Mouse (Mus musculus) adrenal gland, postnatal 14 days (tissue): ENCODE data around the gene Spg20. TPM values are rescaled to one million over a fixed set of nuclear protein-coding genes. Genes with fewer than 3 reads are reported as not detected.

ENCODE experiments used
- DNase-seq: peaks from one replicate; pipeline ENCODE4 v3.0.0; 2021; ENCODE audit warnings: mixed read lengths
- long read RNA-seq, 2 experiments: library from polyadenylated mRNA; stranded (forward); transcript quantifications; one replicate each; pipeline ENCODE4 v2.0.0; 2021
- total RNA-seq: library from RNA; stranded (reverse); gene quantifications from 2 replicates; pipeline ENCODE4 v1.2.3, GENCODE M21; 2021

The Spg20 gene
- total RNA-seq, result 43.0 and 46.6 TPM in 2 replicates
- long read RNA-seq, experiment 1, transcript Spg20-202 (8 exons, 3,567 nt), result major isoform, 16 of 43 reads
- long read RNA-seq, experiment 1, transcript Spg20-201 (9 exons, 3,770 nt), result major isoform, 16 of 43 reads
- long read RNA-seq, experiment 1, partial matches to known transcripts, result 3 of 43 reads
- long read RNA-seq, experiment 1, other reads (novel, unspliced or antisense), result 4 of 43 reads
- long read RNA-seq, experiment 2, transcript Spg20-201 (9 exons, 3,770 nt), result minor isoform, 9 of 35 reads
- long read RNA-seq, experiment 2, transcript Spg20-202 (8 exons, 3,567 nt), result major isoform, 11 of 35 reads
- long read RNA-seq, experiment 2, partial matches to known transcripts, result 9 of 35 reads
- long read RNA-seq, experiment 2, other reads (novel, unspliced or antisense), result 2 of 35 reads

- DNase-seq, result peak; percentile 99
Measured at GRCm38 (mm10) chr3:55111935-55112709, at the start of gene Spg20. Spg20 (plus strand) TSS chr3:55112108.

- no peak for DNase-seq
Measured at GRCm38 (mm10) chr3:55062653-55063052, 49.3 kb upstream of the Spg20 start.

- DNase-seq, result peak; percentile 85
Measured at GRCm38 (mm10) chr3:55064396-55064795, 47.5 kb upstream of the Spg20 start.

- DNase-seq, result no peak
Measured at GRCm38 (mm10) chr3:55065738-55066665, 45.9 kb upstream of the Spg20 start.

- no peak for DNase-seq
Measured at GRCm38 (mm10) chr3:55066666-55067023, 45.3 kb upstream of the Spg20 start.

- DNase-seq, result no peak
Measured at GRCm38 (mm10) chr3:55067791-55068434, 44.0 kb upstream of the Spg20 start.

- no peak for DNase-seq
Measured at GRCm38 (mm10) chr3:55074576-55075293, 37.2 kb upstream of the Spg20 start.

- DNase-seq, result no peak
Measured at GRCm38 (mm10) chr3:55075294-55075648, 36.6 kb upstream of the Spg20 start.

GRCm38 (mm10) chr3:55078233-55078632, 33.7 kb upstream of the Spg20 start:
- DNase-seq, result no peak

GRCm38 (mm10) chr3:55079619-55080018, 32.3 kb upstream of the Spg20 start:
- no peak for DNase-seq

GRCm38 (mm10) chr3:55080055-55080454, 31.9 kb upstream of the Spg20 start:
- peak; percentile 84 for DNase-seq

- no peak for DNase-seq
Measured at GRCm38 (mm10) chr3:55084781-55085180, 27.1 kb upstream of the Spg20 start.

- DNase-seq, result no peak
Measured at GRCm38 (mm10) chr3:55085716-55086115, 26.2 kb upstream of the Spg20 start.

- DNase-seq, result no peak
Measured at GRCm38 (mm10) chr3:55086948-55087347, 25.0 kb upstream of the Spg20 start.

- DNase-seq, result no peak
Measured at GRCm38 (mm10) chr3:55087360-55087759, 24.5 kb upstream of the Spg20 start.

GRCm38 (mm10) chr3:55088359-55088758, 23.5 kb upstream of the Spg20 start:
- no peak for DNase-seq

- no peak for DNase-seq
Measured at GRCm38 (mm10) chr3:55088843-55089242, 23.1 kb upstream of the Spg20 start.

- no peak for DNase-seq
Measured at GRCm38 (mm10) chr3:55089291-55089690, 22.6 kb upstream of the Spg20 start.

- peak; percentile 21 for DNase-seq
Measured at GRCm38 (mm10) chr3:55093161-55093560, 18.7 kb upstream of the Spg20 start.

GRCm38 (mm10) chr3:55095968-55096654, 15.8 kb upstream of the Spg20 start:
- peak; percentile 55 for DNase-seq

GRCm38 (mm10) chr3:55096655-55097005, 15.3 kb upstream of the Spg20 start:
- DNase-seq, result no peak
